Mouse (Mus musculus): Measurements from ENCODE around the gene Large1. TPM values are rescaled to one million over a fixed set of nuclear protein-coding genes. Genes with fewer than 3 reads are reported as not detected.

Large1 gene
- polyA plus RNA-seq, 1 experiment from 2014 or later, result 3.1 TPM

- H3K4me1 ChIP-seq (replicated peaks; ENCODE audit: control insufficient read depth, insufficient read depth), result no peaks in the 10 kb centered on the region
- WGBS, result 87% methylated on average over 1 of the region's 1 CpGs
Measured at GRCm38 (mm10) chr8:73188684-73189083, 164.7 kb downstream of the Large1 start.

GRCm38 (mm10) chr8:73187381-73187780, 166.0 kb downstream of the Large1 start:
- 97% methylated on average over 1 of the region's 1 CpGs for WGBS

More at GRCm38 (mm10) chr8:73188684-73189083, 164.7 kb downstream of the Large1 start:
- Histone ChIP-seq H3K4me2 (replicated peaks; ENCODE audit: low read depth) (no peak overlapping the region), H3K4me3 (ENCODE audit: low read depth, low read length) (no peak overlapping the region), H3K36me3 (ENCODE audit: control insufficient read depth, insufficient read depth, low read length) (no peaks in the 10 kb centered on the region), H3K27me3 (ENCODE audit: control insufficient read depth, insufficient read depth, low read length) (no peaks in the 10 kb centered on the region), H3K27ac (replicated peaks) (no peak overlapping the region), H3K9me3 (ENCODE audit: control insufficient read depth, low read length) (no peaks in the 10 kb centered on the region), H3K9ac (ENCODE audit: low read length) (no peak overlapping the region)
- TF ChIP-seq EP300 (optimal IDR thresholded peaks at IDR 0.05) (no peak), CTCF (IDR thresholded peaks at IDR 0.05; ENCODE audit: low read depth) (no peak)
- DNase-seq (ENCODE audit: low spot score), result no peak
- no peak for ATAC-seq (ENCODE audit: low FRiP score, low TSS enrichment)

GRCm38 (mm10) chr8:73178434-73178833, 174.9 kb downstream of the Large1 start:
- H3K9me3 ChIP-seq (ENCODE audit: control insufficient read depth, low read length), result no peaks in the 10 kb centered on the region
- no peak for DNase-seq (ENCODE audit: low spot score)
- H3K27ac ChIP-seq (replicated peaks), result no peak overlapping the region
- no peak overlapping the region for H3K4me3 ChIP-seq (ENCODE audit: low read depth, low read length)
- no peak for ATAC-seq (ENCODE audit: low FRiP score, low TSS enrichment)
- H3K4me2 ChIP-seq (replicated peaks; ENCODE audit: low read depth), result no peak overlapping the region
- H3K9ac ChIP-seq (ENCODE audit: low read length), result no peak overlapping the region
- no peaks in the 10 kb centered on the region for H3K27me3 ChIP-seq (ENCODE audit: control insufficient read depth, insufficient read depth, low read length)
- 78% methylated on average over 1 of the region's 1 CpGs for WGBS
- no peaks in the 10 kb centered on the region for H3K4me1 ChIP-seq (replicated peaks; ENCODE audit: control insufficient read depth, insufficient read depth)
- TF ChIP-seq EP300 (optimal IDR thresholded peaks at IDR 0.05) (no peak), CTCF (IDR thresholded peaks at IDR 0.05; ENCODE audit: low read depth) (no peak)
- no peaks in the 10 kb centered on the region for H3K36me3 ChIP-seq (ENCODE audit: control insufficient read depth, insufficient read depth, low read length)

More at GRCm38 (mm10) chr8:73187381-73187780, 166.0 kb downstream of the Large1 start:
- H3K9me3 ChIP-seq (ENCODE audit: control insufficient read depth, low read length), result no peaks in the 10 kb centered on the region
- no peak for ATAC-seq (ENCODE audit: low FRiP score, low TSS enrichment)
- no peaks in the 10 kb centered on the region for H3K36me3 ChIP-seq (ENCODE audit: control insufficient read depth, insufficient read depth, low read length)
- no peak overlapping the region for H3K9ac ChIP-seq (ENCODE audit: low read length)
- H3K4me1 ChIP-seq (replicated peaks; ENCODE audit: control insufficient read depth, insufficient read depth), result no peaks in the 10 kb centered on the region
- no peaks in the 10 kb centered on the region for H3K27me3 ChIP-seq (ENCODE audit: control insufficient read depth, insufficient read depth, low read length)
- H3K4me3 ChIP-seq (ENCODE audit: low read depth, low read length), result no peak overlapping the region
- H3K4me2 ChIP-seq (replicated peaks; ENCODE audit: low read depth), result no peak overlapping the region
- H3K27ac ChIP-seq (replicated peaks), result no peak overlapping the region
- TF ChIP-seq CTCF (IDR thresholded peaks at IDR 0.05; ENCODE audit: low read depth) (no peak), EP300 (optimal IDR thresholded peaks at IDR 0.05) (no peak)
- DNase-seq (ENCODE audit: low spot score), result no peak

- Histone ChIP-seq H3K4me1 (replicated peaks; ENCODE audit: control insufficient read depth, insufficient read depth) (no peaks in the 10 kb centered on the region), H3K4me3 (ENCODE audit: low read depth, low read length) (no peak overlapping the region), H3K9ac (ENCODE audit: low read length) (no peak overlapping the region), H3K4me2 (replicated peaks; ENCODE audit: low read depth) (no peak overlapping the region), H3K9me3 (ENCODE audit: control insufficient read depth, low read length) (no peaks in the 10 kb centered on the region), H3K36me3 (ENCODE audit: control insufficient read depth, insufficient read depth, low read length) (no peaks in the 10 kb centered on the region), H3K27me3 (ENCODE audit: control insufficient read depth, insufficient read depth, low read length) (no peaks in the 10 kb centered on the region), H3K27ac (replicated peaks) (no peak overlapping the region)
- no peak for ATAC-seq (ENCODE audit: low FRiP score, low TSS enrichment)
- TF ChIP-seq EP300 (optimal IDR thresholded peaks at IDR 0.05), result no peak
- no peak for TF ChIP-seq CTCF (IDR thresholded peaks at IDR 0.05; ENCODE audit: low read depth)
- no peak for DNase-seq (ENCODE audit: low spot score)
Measured at GRCm38 (mm10) chr8:73172661-73173060, 180.7 kb downstream of the Large1 start.

- TF ChIP-seq CTCF (IDR thresholded peaks at IDR 0.05; ENCODE audit: low read depth) (peak; percentile 4; the same call in 1 of the 2 replicates), EP300 (optimal IDR thresholded peaks at IDR 0.05) (no peak)
- Histone ChIP-seq H3K4me3 (ENCODE audit: low read depth, low read length) (no peak overlapping the region), H3K36me3 (ENCODE audit: control insufficient read depth, insufficient read depth, low read length) (no peaks in the 10 kb centered on the region), H3K27me3 (ENCODE audit: control insufficient read depth, insufficient read depth, low read length) (no peaks in the 10 kb centered on the region), H3K9ac (ENCODE audit: low read length) (no peak overlapping the region), H3K27ac (replicated peaks) (no peak overlapping the region), H3K4me2 (replicated peaks; ENCODE audit: low read depth) (no peak overlapping the region), H3K4me1 (replicated peaks; ENCODE audit: control insufficient read depth, insufficient read depth) (no peaks in the 10 kb centered on the region), H3K9me3 (ENCODE audit: control insufficient read depth, low read length) (no peaks in the 10 kb centered on the region)
- WGBS, result 57% methylated on average over 3 of the region's 3 CpGs
- ATAC-seq (ENCODE audit: low FRiP score, low TSS enrichment), result peak; percentile 81; the same call in 1 of the 2 replicates
- DNase-seq (ENCODE audit: low spot score), result peak; percentile 56
Measured at GRCm38 (mm10) chr8:73161994-73162393, 191.3 kb downstream of the Large1 start.

GRCm38 (mm10) chr8:73161564-73161963, 191.8 kb downstream of the Large1 start:
- no peak for ATAC-seq (ENCODE audit: low FRiP score, low TSS enrichment)
- no peak overlapping the region for H3K9ac ChIP-seq (ENCODE audit: low read length)
- no peak for DNase-seq (ENCODE audit: low spot score)
- no peaks in the 10 kb centered on the region for H3K4me1 ChIP-seq (replicated peaks; ENCODE audit: control insufficient read depth, insufficient read depth)
- H3K4me2 ChIP-seq (replicated peaks; ENCODE audit: low read depth), result no peak overlapping the region
- 76% methylated on average over 1 of the region's 1 CpGs for WGBS
- no peak overlapping the region for H3K27ac ChIP-seq (replicated peaks)
- no peaks in the 10 kb centered on the region for H3K36me3 ChIP-seq (ENCODE audit: control insufficient read depth, insufficient read depth, low read length)
- no peak overlapping the region for H3K4me3 ChIP-seq (ENCODE audit: low read depth, low read length)
- TF ChIP-seq CTCF (IDR thresholded peaks at IDR 0.05; ENCODE audit: low read depth), result no peak
- TF ChIP-seq EP300 (optimal IDR thresholded peaks at IDR 0.05), result no peak
- H3K9me3 ChIP-seq (ENCODE audit: control insufficient read depth, low read length), result no peaks in the 10 kb centered on the region
- H3K27me3 ChIP-seq (ENCODE audit: control insufficient read depth, insufficient read depth, low read length), result no peaks in the 10 kb centered on the region

Data from stomach, postnatal 0 days (tissue).